Mouse (Mus musculus) activated CD4-positive, CD25-positive, alpha-beta regulatory T cell, adult 4 months (primary cell): ENCODE measurements around the gene Zfp507. TPM values are rescaled to one million over a fixed set of nuclear protein-coding genes. Genes with fewer than 3 reads are reported as not detected.
A peak's percentile ranks its signal among the peaks of the same experiment; 100 is the strongest.

Source experiments
- ATAC-seq: one replicate; pipeline ENCODE4 v1.8.0; 2017
- polyA plus RNA-seq, 2 experiments: library from polyadenylated mRNA; unstranded; fragments of 100-300 nt; shearing (Covaris generic); gene quantifications; one replicate each; pipeline ENCODE4 v1.2.1; 2017

The Zfp507 gene
- polyA plus RNA-seq, 2 experiments from 2014 or later: 4.6 to 6.8 TPM

DNA sequence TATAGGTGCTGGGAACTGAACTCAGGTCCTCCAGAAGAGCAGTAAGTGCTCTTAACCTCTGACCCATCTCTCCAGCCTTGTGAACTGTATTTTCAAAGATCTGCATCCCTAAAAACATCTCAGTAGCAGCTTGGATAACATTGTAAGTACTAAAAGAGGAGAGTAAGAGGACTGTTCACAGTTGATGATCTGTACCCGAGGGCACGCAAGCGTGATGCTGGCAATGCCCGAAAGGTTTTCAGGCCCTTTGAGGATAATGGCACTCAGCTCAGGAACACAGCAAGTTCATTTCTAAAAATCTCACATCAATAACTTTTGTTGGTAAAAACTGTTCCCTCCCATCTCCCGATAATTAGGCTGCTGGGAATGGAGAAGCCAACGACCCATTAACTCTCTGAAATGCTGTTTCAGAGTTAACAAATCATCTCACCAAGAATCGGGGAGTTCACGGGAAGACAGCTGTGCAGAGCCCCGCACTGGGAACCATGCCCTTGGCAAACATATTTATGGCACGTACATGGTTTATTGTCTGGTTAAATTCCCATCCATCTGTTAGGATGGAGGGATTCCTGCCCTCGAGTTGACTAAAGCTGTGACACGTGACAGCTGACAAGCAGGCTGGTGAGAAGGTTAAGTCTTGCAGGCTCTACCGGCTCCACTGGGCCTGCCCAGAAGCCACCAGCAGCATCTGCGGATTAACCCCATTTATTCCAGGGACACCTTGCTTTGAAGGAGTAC, 69.3 kb downstream of the Zfp507 start:
- ATAC-seq: no peak

- ATAC-seq: no peak
These were observed 70.2 kb downstream of the Zfp507 start for GRCm38 (mm10) chr7:35732585-35733059.

- peak; percentile 99 for ATAC-seq
These were observed 73.2 kb downstream of the Zfp507 start for GRCm38 (mm10) chr7:35729621-35730031.

- ATAC-seq: no peak
These were observed 74.4 kb downstream of the Zfp507 start for GRCm38 (mm10) chr7:35728376-35728775.

- no peak for ATAC-seq
These were observed 79.8 kb downstream of the Zfp507 start for GRCm38 (mm10) chr7:35723035-35723434.

Other genes starting within 250 kb of the Zfp507 start
- 10 to 100 TPM; 49.0 to 58.6 TPM for gene Nudt19, start 246.7 kb downstream of the Zfp507 start, polyA plus RNA-seq
- gene Rgs9bp, start 217.4 kb downstream of the Zfp507 start, polyA plus RNA-seq: under 1 TPM in 1 of 2 experiments, not detected in 1; 0.08 TPM
- gene Ankrd27, start 216.8 kb downstream of the Zfp507 start, polyA plus RNA-seq: 10 to 100 TPM; 36.5 to 46.8 TPM
- 10 to 100 TPM; 56.8 to 86.6 TPM for gene Pdcd5, start 155.5 kb downstream of the Zfp507 start, polyA plus RNA-seq
- gene Dpy19l3, start 48.5 kb downstream of the Zfp507 start, polyA plus RNA-seq: 10 to 100 TPM; 28.4 to 37.8 TPM